Mouse (Mus musculus) cerebellum, adult (tissue): Measurements from ENCODE around the gene Glipr2.
A peak's percentile ranks its signal among the peaks of the same experiment; 100 is the strongest.

ENCODE experiments used
- ATAC-seq: cut with Nextera tagmentation; 2 replicates; pipeline ENCODE4 v1.9.2; 2017; ENCODE audit warnings: mild to moderate bottlenecking, moderate library complexity, mixed read lengths; ENCODE audit not compliant: insufficient number of reproducible peaks, low FRiP score, low TSS enrichment

Glipr2 gene

DNA sequence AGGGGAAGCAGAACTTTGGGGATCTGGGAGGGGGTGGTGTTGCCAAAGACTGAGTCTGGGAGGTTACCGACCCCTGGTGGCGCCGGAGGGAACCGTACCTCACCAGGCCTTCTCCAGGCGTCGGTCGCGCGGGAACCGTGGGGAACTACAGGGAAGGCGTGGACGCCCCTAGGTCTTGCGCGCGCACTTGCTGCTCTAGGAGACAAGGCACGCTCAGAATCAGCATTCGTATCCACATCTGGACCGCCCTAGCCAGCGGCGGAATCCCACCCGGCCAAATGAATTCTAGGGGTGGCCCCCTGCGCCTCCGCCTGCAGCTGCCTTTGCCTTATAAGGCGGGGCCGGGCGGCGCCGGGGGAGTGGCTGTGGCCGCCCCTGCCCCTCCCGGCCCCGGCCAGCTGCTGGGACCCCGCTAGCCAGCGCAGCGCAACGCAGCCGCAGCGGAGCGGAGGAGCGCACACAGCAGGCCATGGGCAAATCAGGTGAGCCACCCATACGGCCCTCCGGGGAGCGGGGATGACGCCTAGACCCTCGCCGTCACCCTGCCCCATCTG lies at the start of gene Glipr2:
TSS of gene Glipr2 (plus strand) at position 110 of the 554 bp plus-strand sequence.
- ATAC-seq, result no peak

DNA sequence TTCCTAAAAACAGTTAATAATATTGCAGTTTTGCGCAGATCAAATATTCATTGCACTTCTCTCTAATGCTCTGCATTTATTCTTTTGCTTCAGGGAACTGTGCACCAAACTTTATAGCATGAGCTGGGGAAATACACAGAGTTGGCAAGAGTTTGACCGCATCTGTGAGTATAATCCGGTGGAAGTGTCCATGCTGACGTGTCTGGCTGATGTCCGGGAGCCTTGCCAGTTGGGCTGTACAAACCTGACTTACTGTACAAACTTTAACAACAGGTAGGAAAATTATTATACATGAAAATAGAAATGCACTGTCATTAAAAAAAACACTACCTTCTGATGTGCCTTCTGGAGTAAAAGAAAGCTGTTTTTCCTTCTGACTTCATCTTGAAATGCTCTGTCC lies 39.0 kb upstream of the Glipr2 start:
- no peak for ATAC-seq

DNA sequence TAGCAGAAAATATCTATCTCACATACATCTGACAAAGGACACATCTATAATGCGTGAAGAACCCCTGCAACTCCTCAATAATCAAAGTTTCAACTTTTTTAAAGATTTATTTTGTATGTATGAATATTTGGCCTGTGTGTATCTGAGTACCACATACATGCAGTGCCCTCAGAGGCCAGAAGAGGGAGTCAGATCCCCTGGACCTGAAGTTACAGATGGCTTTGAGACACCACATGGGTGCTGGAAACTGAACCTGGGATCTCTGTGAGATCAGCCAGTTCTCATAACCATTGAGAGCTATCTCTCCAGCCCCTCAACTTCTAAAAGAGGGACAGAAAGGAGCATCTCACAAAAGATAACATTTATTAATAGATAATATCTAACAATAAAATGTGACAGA lies 36.6 kb upstream of the Glipr2 start:
- no peak for ATAC-seq

DNA sequence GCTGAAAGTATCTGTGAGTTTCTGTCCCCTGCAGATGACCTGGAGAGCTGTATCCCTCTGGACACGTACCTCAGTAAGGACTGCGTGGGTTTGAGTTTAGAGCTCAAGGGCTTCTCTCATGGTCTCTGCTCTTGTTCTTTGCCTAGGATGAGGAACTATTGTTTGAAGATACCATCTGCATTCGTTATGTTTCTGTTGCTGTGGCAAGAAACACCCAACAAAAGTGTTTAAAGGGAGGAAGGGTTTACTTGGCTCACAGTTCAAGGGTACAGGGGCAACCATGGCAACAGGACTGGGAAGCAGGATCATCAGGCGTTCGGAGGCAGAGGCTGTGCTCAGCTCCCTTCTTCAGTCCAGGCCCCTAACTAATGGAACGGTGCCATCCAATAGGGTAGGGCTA lies 32.1 kb upstream of the Glipr2 start:
- ATAC-seq, result no peak

DNA sequence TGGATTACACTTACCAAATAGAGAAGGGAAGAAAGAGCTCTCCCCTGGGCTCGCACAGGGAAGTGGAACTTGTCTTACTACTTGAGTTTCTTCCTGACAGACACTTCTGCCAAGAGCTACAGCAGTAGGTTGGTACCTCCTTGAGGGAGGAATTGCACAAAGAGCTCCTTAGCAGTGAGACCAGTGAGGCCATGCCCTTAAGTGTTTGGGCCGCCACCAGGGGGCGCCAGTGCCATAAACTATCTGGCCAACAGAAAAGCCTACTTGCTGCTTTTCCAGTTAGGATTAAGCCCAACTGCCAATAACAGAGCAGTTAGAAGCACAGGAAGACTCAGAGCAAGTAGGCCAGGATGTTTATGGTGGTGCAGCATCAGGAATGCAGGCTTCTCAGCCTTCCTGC lies 31.4 kb upstream of the Glipr2 start:
- peak; percentile 61 for ATAC-seq

DNA sequence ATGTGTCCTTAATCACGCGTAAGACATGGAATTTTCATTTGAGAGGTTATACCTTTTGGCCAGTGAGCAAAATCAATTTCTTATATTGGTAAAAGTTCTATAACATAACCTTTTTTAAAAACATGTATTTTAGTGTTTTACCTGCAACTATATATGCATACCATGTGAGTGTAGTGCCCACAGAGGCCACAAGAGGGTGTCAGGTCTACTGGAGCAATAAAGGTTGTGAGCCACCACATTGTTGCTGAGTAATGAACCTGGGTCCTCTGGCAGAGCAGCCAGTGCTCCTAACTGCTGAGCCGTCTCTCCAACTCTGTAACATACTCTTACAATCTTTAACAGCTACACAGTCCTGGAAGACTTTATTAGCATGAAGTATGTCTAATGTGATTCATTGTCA lies 29.4 kb upstream of the Glipr2 start:
- no peak for ATAC-seq

DNA sequence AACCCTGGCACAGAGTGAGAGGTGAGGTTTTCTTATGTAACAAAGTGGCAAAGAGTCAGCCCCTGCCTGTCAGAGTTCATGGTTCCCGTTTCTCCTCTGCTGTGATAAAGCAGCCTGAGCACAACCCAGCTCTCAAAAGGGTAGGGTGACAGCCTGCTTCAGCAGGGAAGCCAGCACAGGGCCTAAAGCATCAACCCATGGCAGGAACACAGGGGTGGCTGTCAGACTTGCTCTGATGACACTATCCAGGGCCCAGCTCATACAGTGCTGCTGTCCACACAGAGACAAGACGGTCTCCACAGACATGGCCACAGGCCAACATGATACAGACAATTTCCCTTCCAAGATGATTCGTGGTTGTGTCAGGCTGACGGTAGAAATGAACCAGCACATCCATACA lies 25.3 kb upstream of the Glipr2 start:
- no peak for ATAC-seq

DNA sequence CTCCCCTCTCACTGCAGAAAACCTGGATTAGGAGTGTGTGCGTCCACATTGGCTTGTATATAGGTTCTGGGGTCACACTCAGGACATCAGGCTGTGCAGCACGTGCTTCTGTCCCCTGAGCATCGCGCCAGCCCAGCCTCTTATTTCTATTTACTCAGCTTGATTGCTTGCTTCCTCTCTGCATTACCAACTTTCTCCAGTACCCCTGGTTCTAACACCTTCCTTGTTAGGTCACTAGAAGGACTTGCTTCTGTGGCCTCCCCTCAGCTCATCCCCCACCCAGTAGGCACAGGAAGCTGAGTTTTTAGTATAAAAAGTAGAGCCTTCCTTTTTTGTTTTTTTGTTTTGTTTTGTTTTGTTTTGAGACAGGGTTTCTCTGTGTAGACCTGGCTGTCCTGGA lies 21.0 kb upstream of the Glipr2 start:
- no peak for ATAC-seq

DNA sequence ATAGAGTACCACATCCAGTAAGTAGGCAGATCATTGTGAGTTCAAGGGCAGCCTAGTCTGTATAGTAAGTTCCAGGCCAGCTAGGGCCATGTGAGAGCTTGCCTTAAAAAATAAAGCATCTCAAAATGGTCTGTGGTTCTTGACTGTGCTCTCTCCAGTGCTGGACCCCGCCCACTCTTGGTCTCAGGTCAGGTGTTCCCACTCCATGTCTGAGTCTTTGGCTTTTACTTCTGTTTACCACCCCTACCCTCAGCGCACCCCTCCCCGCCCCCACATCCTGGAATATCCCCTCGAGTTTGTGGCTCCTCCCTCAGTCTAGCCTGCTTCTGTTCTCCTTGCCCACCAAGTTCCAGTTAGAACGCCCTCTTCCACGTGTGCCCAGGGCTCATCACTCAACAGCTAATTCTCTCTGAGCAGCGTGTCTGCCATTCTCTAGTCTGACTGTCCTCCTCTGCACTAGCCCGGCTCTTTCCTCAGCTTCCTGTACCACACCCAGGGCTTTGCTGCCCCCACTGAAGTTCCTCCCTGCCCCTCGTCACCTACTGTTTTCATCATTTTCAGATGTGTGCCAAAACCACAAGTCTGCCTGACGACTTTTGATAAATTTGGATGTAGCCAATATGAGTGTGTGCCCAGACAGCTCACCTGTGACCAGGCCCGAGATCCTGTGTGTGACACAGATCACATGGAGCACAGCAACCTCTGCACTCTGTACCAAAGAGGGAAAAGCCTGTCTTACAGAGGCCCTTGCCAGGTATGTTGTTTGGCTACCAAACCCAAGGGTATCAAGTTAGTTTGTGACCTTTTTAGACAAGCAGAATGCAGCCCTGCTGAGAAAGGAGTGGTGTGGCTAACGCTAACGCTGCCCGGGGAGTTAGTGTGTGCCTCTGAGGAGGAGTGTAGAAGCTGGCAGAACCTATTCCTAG lies 20.2 kb upstream of the Glipr2 start:
- ATAC-seq, result no peak

DNA sequence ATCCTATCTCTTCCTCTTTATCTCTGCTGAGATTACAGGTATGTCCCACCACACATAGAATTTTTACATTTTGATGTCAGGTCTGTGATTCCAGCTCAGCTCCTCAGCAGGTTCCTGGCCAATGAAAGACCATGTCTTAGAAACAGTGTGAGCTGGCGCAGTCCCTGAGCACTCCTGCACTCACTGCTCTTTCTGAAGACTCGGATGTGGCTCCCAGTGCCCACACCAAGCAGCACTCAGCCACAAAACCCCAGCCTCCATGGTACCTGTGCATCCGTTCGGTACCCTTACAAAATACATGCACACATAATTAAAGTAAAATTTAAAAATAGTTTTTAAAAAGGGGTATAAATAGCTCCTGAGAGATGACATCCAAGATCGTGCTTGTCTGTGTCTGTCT lies 15.9 kb upstream of the Glipr2 start:
- no peak for ATAC-seq

DNA sequence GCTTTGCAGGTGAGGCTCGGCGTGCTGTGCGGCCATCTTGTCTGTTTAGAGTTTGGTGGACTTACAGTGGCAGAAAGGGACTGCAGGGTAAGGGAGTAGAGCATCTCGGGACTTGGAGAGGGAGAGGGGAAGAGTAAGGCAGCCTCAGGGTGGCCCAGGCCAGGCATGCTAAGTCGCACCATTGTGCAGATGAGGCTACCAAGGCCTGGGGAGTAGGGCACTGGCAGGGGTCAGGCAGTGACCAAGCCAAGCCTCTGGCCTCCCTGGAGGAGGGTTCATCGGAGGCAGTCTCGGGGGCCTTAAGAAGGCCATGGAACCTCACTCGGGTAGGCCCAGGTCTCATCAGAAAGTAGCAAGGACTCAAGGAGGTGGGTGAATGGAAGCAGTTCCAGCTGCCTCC lies 14.8 kb upstream of the Glipr2 start:
- no peak for ATAC-seq

DNA sequence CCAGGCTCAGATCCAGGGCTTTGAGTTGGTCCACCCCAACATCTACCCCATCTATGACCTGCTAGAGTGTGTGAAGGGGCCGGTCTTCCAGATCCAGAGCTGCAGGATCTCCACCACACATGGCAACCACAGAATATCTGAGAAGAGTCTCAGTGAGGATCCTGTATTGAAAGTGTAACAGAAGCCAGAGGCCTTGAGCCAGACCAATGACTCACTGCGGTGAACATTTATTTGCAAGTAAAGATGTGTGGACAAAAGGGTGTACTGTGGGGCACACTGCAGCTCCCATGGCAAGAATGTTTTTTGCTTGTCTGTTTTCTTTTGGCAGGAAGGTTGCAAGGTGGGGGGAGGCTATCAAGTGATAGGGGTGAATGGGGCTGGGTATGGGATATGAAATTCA lies 9.6 kb upstream of the Glipr2 start:
- no peak for ATAC-seq

DNA sequence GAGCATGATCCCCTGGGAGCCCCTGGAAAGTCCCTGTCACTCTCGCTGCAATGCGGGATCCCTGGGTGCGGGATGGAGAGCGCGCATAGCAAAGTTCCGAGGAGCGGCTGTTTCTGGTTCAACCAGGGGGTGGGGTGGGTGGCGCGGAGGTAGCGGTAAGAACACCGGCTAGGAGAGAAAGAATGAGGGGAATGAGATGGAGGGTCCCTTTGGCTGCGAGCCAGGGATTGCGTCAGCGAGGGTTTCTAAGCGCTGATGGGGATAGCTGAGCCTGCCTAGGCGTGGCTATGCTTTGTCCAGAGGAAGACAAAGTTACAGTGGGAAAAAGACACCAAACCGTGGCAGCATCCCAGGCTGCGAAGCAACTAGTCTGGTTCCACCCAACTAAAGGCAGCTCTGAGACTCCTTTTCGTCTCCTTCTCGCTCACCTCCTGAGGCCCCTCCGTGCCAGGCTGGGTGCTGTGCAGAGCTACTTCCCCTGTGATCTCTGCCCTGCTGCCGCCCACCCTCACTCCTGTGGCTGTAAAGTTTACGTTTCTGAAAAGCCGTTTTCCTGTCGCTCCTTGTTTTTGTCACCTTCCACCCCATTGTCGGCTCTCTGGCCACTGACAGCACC lies 753 bp downstream of the Glipr2 start:
- ATAC-seq, result no peak

DNA sequence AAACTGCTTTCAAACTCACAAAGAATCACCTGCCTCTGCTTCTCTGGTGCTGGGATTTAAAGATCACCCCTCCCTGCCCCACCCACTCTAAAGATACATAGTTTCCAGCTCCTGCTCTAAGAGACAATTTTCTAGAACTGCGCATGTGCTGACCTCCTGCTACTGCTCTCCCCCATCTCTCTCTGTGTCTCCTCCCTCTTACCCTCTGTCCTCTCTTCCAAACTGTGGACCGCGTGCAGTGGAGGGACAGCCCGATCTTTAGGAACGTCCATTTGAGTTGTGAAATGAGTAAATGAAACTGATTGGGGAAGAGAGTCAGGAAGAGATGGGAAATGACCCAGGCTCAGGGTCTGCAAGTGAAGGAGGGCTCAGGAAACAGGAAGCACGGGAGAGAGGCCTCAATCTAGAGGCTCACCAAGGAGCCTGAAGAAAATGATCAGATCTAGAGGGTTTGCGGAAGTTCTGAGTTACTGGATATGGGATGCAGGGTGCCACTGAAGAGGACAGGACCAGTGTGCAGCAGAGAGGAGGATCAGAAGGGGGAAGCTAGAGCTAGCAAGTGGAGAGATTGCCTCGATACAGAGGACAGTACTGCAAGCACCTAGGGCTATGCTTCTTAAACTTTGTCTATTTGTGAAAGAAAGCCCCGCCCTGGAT lies 2.5 kb downstream of the Glipr2 start:
- no peak for ATAC-seq

DNA sequence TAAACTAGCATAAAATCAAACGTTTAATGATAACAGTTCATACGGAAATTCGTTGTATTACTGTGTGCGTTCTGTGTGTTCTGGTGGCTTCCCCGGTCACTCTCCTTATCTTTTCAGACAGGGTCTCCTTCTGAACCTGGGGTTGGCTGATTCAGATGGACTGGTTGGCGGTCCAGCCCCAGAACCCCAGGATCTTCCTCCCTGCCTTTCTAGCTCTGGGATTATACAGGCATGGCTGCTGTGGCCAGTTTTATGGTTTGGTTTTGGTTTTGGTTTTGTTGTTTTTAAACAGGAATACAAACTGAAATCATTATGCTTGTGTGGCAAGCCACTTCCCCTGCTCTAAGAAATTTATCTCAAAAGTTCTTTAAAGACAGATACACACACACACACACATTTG lies 3.0 kb downstream of the Glipr2 start:
- ATAC-seq, result no peak

DNA sequence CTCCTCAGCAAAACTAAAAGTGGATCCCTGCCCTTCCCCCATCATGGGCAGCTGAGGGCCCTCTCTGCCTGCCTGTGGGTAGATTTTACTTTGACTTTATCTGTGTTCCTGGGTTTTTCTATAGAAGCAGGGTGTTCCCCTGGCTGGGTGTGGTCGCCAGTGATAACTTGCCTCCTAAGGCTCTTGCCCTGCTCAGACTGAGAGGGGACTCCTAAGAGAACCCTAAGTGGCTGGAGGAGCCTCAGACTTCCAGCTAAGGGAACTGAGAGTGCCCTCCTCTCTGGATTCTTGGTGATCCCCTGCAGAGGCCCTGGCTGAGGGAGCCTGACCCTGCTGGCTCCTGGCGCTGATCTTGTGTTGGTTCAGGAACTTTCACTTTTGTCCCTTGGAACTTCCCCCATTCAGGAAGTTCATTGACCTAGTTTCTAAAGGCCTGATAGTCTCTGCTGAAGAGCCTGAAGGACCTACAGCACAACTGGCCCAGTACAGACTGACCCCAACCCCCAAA lies 7.2 kb downstream of the Glipr2 start:
- ATAC-seq, result no peak

DNA sequence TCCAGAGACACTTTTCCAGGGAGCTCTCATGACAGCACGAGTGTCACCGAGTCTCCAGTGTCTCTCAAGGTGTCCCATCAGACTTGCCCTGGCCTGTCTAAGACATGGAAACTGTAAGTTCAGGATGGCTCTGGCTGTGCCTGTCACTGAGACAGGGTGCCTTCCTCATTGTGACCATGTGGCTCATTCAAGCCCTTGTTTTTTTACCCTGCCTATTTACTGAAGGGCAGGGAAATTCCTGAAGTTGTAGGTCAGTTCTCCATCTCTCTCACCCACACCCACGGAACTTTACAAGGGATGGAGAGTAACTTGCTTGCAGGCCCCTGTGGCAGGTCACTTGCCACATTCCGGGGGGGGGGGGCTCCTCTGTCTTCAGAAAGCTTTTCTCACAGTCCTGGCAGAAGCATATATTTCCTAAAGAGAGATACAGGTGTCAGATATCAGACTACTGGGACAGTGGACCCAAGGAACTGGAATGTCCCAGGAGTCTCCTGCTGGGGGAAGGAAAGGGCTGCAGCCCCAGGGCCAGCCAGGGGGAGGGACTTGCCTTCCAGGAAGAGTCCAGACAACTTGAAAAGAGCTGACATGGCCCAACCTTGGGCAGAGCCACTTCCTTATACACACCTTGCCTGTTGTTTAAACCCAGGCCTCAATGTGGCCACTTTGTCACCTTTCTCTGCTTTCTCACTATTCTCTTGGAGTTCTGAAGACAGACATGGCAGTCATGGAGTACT lies 7.9 kb downstream of the Glipr2 start:
- ATAC-seq, result no peak

DNA sequence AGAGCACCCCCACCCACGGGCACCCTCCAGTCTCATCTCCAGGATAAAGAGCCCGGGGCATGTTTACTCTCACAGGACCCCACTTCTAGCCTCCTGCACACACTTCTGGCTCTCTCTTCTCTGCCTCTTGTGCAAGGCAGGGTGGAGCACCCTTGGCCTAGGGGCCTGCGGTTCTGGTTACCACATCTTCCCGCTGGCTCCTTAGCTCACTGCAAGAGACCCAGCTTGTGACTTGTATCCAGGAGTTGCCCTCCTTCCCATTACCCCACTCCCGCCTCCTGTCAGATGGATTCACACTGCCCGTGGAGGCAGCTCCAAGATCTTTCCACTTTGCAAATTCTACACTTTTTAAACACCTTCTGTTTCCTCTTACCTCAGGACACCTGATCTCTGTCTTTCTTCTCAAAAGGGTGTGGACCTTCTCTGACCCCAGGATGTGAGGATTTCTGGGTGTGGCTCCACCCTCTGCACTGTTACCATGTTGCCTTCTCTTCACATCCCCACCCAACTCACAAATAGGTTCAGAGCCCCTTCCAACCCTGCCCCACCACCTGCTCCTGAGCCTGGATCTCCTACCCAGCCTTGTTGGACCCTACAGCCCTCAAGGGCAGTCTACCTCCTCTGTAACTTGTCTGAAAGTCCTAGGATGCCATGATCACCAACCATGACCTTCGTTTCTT lies 8.8 kb downstream of the Glipr2 start:
- no peak for ATAC-seq

DNA sequence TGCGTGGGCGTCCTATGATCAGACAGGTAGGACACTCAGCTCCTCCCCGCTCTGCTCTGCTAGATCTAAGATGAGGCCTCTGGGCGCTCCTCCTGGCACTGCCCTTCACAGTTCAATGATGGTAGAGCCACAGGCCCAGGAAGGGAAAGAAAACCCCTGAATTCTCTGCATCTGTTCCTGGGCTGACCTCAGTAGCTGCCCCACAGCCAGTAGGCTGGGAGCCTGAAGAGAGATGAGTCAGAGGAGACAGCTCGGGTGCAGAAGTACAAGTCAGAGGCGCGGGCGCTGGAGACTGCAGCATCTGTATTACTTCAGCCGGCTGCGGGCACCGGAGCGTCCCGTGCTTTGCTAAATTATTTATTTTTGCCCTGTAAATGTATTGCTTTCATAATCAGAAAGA lies 11.4 kb downstream of the Glipr2 start:
- ATAC-seq, result no peak

DNA sequence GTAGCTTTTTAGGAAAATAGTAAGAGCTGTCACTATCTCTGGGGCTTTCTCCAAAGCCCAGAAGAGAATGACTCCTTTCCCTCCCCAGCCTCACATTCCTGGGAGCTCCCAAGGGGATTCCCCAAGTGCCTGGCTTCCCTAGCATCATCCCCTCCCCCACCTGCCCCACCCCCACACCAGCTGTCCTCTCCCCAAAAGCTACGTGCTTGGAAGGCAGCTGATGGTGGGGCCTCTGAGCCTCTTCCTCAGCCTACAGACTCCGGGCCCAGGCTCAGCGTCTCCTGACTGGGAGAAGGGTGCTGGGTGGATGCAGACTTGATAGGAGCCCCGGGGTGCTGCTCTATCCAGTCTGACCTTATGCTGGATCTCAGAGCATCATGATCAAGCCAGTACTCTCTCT lies 12.2 kb downstream of the Glipr2 start:
- ATAC-seq, result no peak
